Mouse (Mus musculus) embryonic fibroblast, embryonic 13.5 days (primary cell): ENCODE measurements around the gene Mgat4e. TPM values are rescaled to one million over a fixed set of nuclear protein-coding genes. Genes with fewer than 3 reads are reported as not detected.
A peak's percentile ranks its signal among the peaks of the same experiment; 100 is the strongest.
"Not testable (repeated sequence)": the region's sequence is repeated elsewhere in the genome, so short reads cannot be mapped to it uniquely, and the experiment has no call there.

Experiments
- H3K27ac ChIP-seq: 2 replicates; pipeline ENCODE4 v1.5.1; 2012; ENCODE audit warnings: low read length, control low read depth, inconsistent platforms; ENCODE audit not compliant: insufficient read depth
- H3K4me1 ChIP-seq: 2 replicates; pipeline ENCODE4 v1.6.1; 2011; ENCODE audit warnings: low read length; ENCODE audit not compliant: control insufficient read depth, insufficient read depth
- H3K4me3 ChIP-seq: 2 replicates; pipeline ENCODE4 v1.5.1; 2011; ENCODE audit warnings: mild to moderate bottlenecking, control low read depth, low read length; ENCODE audit not compliant: insufficient read depth
- CTCF ChIP-seq: IDR thresholded peaks from 2 replicates; pipeline ENCODE4 v1.5.1; 2011; ENCODE audit warnings: mild to moderate bottlenecking, control low read depth, low read length, moderate library complexity, borderline replicate concordance; ENCODE audit not compliant: insufficient read depth
- POLR2A ChIP-seq: IDR thresholded peaks from 2 replicates; pipeline ENCODE4 v1.6.1; 2011; ENCODE audit warnings: low read depth, mild to moderate bottlenecking, control low read depth, low read length, moderate library complexity
- polyA plus RNA-seq: library from polyadenylated mRNA; stranded (reverse); fragments of >200 nt; gene quantifications from 2 replicates; pipeline ENCODE4 v1.2.4, GENCODE M21; 2011; ENCODE audit warnings: low read depth; ENCODE audit not compliant: missing spikeins, insufficient read length

Gene Mgat4e
- polyA plus RNA-seq, 1 experiment = not detected

DNA sequence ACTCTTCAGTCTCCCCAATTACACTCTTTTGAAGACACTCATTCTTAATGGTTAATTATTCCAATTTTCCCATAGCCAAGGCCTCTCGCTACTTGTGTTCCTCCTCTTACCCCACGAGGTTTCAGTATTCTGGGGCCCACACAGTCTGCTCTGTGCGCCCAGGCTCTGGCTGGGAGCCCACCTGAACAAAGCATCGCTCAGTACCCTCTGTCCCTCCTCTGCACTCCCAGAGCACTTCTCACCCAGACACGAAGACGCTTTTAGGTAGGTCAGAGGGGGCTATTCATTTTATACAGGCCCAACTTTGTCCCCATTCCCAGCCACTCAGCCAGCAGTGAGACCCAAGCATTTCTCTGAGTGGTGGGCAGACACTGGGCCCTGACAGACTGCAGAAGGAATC lies 18.9 kb downstream of the Mgat4e start:
- TF ChIP-seq POLR2A (no peak), CTCF (no peak)
- no peak overlapping the region for H3K27ac ChIP-seq
- no peak overlapping the region for H3K4me3 ChIP-seq
- no peaks in the 10 kb centered on the region for H3K4me1 ChIP-seq

DNA sequence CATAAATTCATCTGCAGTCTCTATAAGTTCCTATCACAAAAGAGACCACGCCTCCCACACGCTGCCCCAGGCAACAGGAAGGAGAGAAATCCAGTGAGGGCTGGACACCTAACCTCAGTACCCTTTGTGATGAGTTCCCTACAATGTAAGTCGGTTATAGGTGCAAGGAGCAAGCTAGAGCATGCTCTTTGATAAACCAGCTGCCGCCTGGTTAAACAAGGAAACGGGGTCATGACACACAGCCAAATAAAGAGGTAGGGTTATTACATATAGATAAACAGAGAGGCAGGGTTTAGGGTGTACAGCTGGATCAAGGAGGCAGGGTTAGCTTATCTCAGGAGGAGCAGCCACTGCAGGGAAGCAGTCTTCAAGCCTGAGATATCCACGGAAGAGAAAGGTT lies 22.7 kb downstream of the Mgat4e start:
- H3K4me1 ChIP-seq = no peaks in the 10 kb centered on the region
- no peak overlapping the region for H3K4me3 ChIP-seq
- TF ChIP-seq POLR2A (no peak), CTCF (no peak)
- H3K27ac ChIP-seq = no peak overlapping the region

- Histone ChIP-seq H3K4me1 (no peaks in the 10 kb centered on the region), H3K27ac (no peak overlapping the region)
- no peak for TF ChIP-seq POLR2A
- TF ChIP-seq CTCF = no peak
Observed at GRCm38 (mm10) chr1:134525015-134525414, 24.5 kb downstream of the Mgat4e start.

DNA sequence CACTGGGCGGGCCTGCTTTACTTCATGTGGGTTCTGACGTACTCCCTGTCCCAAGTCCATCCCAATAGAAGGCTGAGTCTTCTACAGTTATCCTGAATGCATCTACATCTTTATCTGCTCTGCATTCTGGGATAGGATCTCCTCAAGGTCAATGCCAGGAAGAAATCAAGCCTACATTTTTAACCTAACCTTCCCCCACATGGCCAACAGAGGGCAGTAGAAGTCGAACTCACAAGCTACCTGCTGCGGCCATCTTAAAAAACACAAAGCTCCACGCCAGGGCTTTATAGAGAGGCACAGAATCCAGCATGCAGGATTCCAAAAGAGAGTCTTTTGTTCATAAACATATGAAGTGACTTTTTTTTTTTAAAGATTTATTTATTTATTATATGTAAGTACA lies 25.1 kb downstream of the Mgat4e start:
- Histone ChIP-seq H3K4me3 (no peak overlapping the region), H3K27ac (no peak overlapping the region), H3K4me1 (no peaks in the 10 kb centered on the region)
- no peak for TF ChIP-seq POLR2A
- TF ChIP-seq CTCF = no peak

More at GRCm38 (mm10) chr1:134525015-134525414, 24.5 kb downstream of the Mgat4e start:
- H3K4me3 ChIP-seq = no peak overlapping the region

DNA sequence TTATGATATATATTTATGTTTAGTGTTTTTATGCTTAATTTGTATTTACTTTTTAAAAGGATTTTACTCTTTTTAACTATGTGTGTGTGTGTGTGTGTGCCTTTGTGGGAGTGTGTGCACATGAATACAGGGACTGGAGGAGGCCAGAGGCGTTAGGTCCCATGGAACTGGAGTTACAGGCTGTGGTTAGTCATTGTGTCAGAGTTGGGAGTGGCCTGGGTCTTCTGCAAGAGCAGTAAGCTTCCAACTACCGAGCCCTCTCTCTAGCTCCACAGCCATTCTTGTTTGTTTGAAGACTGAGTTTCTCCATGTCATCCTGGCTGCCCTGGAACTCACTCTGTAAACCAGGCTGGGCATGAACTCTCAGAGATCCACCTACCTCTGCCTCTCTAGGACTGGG lies 27.2 kb downstream of the Mgat4e start:
- Histone ChIP-seq H3K4me1 (no peaks in the 10 kb centered on the region), H3K27ac (no peak overlapping the region), H3K4me3 (no peak overlapping the region)
- TF ChIP-seq CTCF = no peak
- TF ChIP-seq POLR2A = no peak

- H3K4me1 ChIP-seq = peaks cover 2% of the 10 kb centered on the region; the same call in 1 of the 2 replicates
- H3K27ac ChIP-seq = no peak overlapping the region
- TF ChIP-seq POLR2A (no peak), CTCF (no peak)
- H3K4me3 ChIP-seq = no peak overlapping the region
Observed at GRCm38 (mm10) chr1:134521163-134521562, 28.3 kb downstream of the Mgat4e start.

- Histone ChIP-seq H3K4me3 (no peak overlapping the region), H3K4me1 (peaks cover 7% of the 10 kb centered on the region), H3K27ac (no peak overlapping the region)
- TF ChIP-seq CTCF (no peak), POLR2A (no peak)
Observed at GRCm38 (mm10) chr1:134520001-134520721, 29.3 kb downstream of the Mgat4e start.

GRCm38 (mm10) chr1:134519201-134519600 lies 30.3 kb downstream of the Mgat4e start:
- not testable (repeated sequence) for H3K4me3 ChIP-seq, H3K27ac ChIP-seq, H3K4me1 ChIP-seq

- Histone ChIP-seq H3K27ac (no peak overlapping the region), H3K4me1 (peaks cover 7% of the 10 kb centered on the region), H3K4me3 (no peak overlapping the region)
- TF ChIP-seq CTCF = peak; percentile 73; the same call in 1 of the 2 replicates
- TF ChIP-seq POLR2A = no peak
Observed at GRCm38 (mm10) chr1:134518677-134519076, 30.8 kb downstream of the Mgat4e start.

DNA sequence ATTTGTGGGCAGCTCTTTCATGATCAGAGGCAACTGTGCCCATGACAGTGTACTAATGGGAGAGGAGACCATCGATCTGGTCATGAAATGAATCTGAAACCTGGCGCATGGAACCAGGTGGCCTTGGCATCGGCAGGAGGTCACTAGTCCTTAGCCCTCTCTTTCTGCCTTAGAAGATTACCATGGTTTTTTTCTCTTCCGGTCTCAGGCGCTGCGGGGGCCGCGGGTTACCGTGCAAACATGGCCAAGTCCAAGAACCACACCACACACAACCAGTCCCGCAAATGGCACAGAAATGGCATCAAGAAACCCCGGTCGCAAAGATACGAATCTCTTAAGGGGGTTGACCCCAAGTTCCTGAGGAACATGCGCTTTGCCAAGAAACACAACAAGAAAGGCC lies 31.6 kb downstream of the Mgat4e start:
- not testable (repeated sequence) for H3K27ac ChIP-seq, H3K4me3 ChIP-seq, H3K4me1 ChIP-seq
